Mouse (Mus musculus) ovary, postnatal 10 days (tissue): ENCODE measurements around the gene Plek.
"Not testable (repeated sequence)": the region's sequence is repeated elsewhere in the genome, so short reads cannot be mapped to it uniquely, and the experiment has no call there.

Experiments
- DNase-seq: peaks from one replicate; pipeline ENCODE4 v3.0.0; 2022; ENCODE audit warnings: low spot score

The Plek gene

DNA sequence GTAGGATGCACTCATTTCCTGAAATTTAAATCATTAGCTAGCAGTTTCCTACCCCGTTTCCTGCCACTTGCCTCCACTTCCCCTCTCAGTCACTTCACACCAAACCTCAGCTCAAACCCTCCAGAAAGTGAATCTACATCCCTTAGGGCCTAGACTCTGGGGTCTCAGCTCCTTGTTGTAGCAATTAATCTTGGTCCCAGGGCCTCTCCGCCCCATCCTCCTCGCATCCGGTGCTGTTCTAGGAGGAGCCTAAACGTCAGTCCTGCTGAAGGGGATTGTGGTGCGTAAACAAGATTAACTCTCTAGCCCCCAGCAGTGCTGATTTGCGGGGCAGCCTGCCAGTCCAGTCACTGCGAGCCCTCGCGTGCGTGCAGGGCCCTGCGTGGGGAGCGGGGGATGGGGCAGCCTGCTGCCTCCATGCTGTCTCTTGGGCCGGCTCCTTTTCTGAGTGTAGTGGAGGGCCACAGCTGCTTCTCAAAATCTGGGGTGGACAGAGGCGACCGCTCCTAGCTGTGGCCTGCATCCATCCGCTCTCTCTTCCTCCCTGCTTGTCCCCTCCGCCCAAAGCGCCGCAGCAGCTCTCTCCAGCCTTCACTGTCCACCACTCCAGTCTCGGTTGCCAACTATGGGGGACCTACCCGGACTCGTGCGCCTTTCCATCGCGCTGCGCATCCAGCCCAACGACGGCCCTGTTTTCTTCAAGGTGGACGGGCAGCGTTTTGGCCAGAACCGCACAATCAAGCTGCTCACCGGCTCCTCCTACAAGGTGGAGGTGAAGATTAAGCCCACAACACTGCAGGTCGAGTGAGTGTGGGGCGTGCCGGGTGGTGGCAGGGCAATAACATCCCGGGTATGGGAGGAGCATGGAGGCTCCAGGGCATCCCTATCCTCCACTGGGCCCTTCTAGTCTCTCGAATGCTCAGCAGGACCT lies at the start of gene Plek, which contains the start of gene Cnrip1:
TSS of gene Plek (minus strand) at position 837 of the 931 bp plus-strand sequence.
TSS of gene Cnrip1 (plus strand) at position 42 of the 931 bp plus-strand sequence.
- DNase-seq: peak; percentile 53

DNA sequence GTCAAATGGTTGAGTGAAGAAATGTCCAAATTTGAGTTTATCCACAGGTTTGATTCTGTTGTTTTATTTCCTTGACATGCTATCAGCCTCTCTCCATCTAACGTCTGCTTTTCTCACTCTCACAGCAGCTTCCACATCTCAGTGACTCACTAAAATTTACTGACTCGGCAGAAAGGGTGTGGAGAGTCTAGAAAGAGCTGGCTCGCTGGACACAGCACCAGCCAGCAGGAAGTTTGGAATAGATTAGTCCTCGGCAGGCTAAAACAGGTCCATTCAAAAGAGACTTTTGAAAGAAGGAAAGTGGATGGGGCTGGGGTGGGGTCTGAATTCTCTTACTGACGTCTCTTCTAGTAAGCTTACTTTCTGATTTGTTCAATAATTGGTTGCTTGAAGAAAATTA lies 33.9 kb upstream of the Plek start:
- DNase-seq: no peak

DNA sequence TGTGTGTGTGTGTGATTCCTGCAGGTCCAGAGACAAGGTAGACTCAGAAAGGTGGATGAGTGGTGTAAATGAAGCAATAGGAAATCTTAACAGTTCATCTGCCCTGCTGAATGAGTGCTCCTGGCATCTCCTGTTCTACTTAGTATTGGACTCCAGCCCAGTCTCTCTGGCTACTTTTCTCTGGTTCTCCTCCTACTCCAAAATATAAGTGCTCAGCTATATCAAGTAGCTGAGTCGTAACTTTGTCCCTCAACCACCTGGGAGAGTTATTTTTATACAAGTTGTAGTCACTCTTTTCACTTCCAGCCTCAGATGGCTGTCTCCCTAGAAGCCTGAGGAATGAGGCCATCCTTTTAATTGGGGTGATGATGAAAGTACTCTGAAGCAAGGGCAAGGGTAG lies 31.7 kb upstream of the Plek start:
- DNase-seq: no peak

DNA sequence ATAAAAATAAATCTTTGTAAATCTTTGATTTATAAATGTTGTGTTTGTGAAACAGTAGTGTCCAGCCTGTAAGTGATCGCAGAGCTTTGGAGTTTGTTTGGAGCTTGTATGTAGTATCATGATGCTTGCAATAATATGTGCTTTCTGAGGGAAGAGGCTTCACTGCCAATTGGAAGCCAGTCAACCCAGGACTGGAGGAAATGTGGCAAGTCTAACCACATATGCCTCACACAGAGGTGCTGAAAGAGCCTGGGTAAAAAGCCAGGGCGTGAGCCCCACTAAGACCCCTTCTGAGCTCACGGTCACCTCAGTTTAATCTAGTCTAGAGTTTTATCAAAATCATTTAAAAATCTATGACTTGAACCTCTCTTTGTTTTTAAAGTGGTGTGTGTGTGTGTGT lies 31.3 kb upstream of the Plek start:
- DNase-seq: no peak

DNA sequence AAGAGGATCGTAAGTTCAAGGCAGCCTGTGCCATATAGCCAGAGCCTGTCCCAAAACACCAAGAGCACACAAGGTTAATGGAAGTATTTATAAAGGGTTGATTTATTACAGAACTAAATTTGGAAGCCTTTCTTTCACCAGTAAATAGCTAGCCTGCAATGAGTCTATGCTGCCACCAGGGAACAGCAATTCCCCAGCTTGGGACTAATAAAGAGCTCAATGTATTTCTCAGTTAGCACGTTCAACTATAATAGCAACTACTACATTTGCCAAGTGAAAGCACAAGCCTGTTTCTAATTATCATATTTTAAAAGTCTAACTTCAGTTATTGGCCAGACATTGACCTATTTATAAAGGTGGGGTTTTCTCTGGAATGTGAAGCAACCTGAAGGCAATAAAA lies 30.8 kb upstream of the Plek start:
- DNase-seq: no peak

DNA sequence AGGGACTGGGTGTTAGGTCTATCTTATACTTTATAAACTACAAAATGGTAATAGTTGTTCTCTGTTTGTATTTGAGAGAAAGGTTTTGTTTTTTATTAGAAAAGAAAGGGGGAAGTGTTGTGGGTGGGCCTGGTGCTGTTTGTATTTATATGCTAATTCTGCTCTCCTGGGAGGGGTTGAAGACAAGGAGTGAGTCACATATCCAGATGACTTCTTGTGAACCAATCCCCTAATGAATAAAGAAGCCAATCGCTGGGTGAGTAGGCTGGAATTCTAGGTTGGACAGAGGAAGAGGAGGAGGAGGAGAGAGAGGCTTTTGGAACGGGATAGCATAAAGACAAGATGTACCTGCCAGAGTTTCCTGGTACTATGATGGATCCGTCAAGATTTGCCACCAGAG lies 29.9 kb upstream of the Plek start:
- no peak for DNase-seq

DNA sequence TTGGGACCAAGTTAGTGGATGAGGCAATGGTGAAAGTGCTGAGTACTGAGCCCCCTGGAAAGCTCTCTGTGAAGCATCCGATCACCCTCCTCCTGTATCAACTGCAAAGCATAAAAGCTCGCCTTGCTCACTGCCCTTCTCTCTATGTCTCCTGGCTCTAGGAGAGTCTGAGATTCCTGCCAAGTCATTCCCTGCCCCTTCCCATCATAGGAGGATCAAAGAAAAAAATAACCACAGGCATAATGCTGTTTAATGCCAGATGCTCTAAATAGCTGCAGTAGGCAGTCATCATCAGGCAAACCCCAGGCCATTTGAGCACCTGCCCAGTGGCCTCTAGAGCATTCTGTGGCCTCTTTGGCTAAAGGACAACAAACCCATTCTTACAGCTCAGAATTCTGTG lies 23.5 kb upstream of the Plek start:
- no peak for DNase-seq

DNA sequence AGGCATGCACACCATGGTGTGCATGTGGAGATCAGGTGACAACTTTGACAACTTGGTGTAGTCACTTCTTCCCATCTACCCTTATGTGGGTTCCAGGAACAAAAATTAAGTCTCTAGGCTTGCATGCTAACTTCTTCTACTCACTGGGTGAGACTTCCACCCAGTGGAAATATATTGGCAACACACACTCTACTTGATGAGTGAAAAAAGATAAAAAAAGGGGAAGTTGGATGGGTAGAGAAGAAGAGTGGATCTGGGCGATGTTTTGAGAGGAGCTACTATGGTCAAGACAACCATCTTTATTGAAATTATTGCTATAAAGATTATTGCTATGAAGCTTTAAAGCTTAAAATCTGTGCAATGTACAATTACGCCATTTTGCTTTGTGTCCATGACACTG lies 17.2 kb upstream of the Plek start:
- DNase-seq: not testable (repeated sequence)

DNA sequence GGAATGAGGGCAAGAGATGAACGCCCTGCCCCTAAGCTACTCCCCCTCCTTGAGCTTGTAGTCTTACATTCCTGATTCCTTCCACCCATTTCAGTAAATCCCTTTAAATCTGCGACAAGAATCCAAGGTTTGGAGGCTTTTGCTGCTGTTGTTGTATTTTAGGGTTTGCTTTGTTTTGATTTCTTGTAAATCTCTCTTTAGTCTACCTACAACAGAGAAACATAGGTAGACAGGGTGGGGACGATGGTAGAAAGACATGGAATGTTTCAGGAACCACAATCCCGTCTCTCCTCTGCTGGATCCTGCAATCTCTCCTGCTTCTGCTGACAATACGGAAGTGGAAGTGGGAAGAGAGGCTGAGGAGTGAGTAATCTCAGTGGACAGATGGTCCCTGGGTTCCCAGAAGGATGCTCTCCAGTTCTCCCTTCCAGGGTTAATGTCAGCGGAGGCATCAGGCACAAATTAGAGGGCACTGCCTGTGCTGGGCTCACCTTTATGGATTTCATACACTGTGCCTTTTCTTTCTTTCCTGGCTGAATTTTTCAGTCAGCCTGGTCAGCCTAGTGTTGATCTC lies 382 bp upstream of the Plek start:
- no peak for DNase-seq

DNA sequence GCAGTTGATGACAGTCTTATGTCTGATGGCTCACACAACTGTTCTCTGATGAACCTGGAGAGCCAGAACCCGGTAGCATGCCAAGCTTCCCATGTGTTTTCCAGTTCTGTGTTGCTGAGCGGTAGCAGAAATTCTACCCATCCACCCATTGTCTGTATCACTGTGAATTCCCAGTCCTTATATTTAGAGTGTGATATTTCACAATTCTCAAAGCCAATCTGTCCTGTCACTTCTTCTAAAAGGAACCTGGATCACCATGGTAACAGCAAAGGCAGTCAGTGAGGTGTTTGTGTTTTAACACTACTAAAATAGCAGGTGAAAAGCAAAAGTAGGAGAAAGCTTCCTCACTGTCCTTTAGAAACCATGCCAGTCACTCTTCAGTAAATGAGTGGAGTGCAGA lies 6.4 kb downstream of the Plek start:
- no peak for DNase-seq

DNA sequence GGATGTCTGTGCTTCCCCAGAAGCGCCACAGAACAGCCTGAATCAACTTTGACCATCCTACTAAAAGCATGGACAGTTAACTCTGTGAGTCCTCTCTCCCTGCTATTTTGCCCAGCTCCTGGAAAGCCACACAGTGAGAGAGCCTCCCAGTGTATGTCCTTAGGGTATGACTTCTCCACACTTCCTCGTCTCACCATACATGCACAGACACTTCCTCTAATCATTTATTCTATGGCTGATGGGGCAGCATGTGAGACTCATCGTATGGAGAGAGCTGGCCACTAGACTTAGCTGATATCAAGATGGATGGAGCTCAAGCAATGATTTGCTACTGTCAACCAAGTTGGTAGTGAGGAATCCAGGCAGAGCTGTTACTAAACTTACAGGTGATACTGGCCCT lies 28.2 kb downstream of the Plek start:
- DNase-seq: no peak

DNA sequence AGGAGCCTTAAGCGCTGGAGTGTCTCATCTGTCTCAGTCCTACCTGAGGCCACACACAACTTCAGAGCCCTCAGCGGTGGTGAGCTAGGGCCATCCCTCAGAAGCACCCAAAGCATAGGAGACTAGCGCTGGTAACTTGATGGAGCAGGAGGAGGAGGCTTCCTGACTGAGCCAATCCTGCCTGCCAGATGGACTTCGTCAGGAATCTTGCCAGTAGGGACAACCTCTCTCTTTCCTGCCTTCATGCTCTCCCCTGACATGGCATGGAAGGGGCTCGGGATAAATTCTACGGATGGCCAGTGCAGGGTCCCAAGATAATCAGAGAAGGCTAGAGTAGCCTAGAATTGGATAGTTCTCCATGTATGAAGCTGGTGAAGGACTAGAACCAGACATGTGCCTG lies 29.0 kb downstream of the Plek start:
- no peak for DNase-seq

DNA sequence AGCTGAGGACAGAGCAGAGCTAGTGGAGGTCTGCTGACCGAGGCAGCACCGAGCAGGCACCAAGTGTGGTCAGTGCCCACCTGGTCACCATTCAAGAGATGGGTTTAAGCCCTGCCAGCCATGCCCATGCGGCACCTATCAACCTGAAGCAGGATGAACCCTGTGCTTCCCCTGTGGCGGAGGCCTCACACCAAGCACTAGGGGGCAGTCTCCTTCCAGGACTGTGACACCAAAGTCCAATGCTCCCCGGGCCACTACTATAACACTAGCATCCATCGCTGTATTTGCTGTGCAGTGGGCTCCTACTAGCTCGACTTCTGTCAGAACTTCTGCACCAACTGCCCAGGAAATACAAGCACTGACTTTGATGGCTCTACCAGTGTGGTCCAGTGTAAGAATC lies 32.9 kb downstream of the Plek start:
- no peak for DNase-seq

DNA sequence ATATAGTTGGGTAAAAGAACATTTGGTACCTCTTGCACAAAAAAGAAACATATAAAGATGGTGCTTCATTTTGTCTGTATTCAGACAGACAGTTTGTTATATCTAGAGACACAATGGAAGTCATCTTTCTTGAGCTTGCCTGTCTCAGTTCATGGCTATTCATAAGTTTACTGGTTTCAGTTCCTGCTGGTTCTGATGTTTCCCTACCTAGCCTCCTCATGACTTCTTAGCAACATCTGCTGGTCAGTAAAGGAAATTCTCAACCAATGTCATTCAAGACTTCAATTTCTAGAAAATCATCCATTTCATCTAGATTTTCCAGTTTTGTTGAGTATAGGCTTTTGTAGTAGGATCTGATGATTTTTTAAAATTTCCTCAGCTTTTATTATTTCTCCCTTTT lies 39.2 kb downstream of the Plek start:
- no peak for DNase-seq

DNA sequence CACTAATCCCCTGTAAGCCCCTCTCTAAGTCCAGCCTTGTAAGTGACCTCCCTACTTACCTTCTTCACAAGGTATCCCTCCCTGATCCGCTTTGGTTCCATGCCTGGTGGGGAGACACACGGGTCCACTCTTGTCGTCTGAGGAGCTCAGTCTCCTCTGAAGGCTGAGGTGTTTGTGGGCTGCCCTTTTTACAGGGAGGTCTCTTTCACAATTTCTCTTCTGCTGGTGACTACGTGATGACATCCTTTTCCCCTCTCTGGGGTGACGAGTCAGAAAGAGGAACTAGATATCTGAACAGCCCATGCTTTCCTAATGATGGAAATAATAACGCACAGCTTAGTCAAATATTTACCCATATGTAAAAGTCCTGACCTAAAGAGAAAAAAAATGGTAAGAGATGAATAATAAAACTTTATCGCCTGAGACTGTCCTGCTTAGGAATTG lies 43.7 kb downstream of the Plek start:
- no peak for DNase-seq

DNA sequence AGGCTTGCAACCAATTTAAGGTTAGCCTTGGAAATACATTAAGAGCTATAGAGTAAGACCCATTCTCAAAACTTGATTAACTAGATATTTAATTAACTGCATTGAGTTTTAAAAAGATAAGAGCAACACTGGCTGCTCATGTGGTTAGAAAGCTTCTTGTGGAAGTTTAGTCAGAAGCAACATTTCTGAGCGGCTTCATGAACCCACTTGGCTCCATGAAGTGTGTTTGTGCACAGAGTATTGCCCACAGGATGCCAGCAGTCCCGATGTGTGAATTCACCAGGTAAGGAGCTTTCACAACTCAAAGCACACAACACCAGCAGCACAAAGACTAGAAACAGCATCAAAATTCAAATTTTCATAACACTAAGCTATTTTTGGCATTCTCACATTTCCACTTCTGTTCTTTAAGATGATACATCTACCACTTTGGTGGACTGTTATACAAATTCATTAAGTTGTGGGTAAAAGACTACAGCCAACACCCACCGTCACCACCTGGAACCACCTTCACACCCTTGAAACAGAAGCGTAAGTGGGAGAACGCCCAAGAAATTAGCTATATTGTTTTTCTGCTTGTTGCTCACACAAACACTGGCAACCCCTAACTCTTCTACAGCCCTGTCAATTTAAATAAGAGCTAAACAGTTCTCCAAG lies 44.5 kb downstream of the Plek start:
- no peak for DNase-seq

DNA sequence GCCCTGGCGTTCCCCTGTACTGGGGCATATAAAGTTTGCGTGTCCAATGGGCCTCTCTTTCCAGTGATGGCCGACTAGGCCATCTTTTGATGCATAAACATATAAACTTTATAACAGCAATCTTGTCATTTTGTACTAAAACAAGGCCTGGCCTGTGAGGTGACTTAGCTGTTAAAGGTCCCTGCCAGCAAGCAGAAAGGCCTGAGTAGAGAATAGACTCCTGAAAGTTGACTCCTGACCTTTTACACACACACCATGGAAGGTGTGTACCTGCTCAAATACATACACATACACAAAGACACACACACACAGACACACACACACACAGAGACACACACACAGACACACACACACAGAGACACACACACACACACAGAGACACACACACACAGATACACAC lies 45.7 kb downstream of the Plek start:
- not testable (repeated sequence) for DNase-seq

DNA sequence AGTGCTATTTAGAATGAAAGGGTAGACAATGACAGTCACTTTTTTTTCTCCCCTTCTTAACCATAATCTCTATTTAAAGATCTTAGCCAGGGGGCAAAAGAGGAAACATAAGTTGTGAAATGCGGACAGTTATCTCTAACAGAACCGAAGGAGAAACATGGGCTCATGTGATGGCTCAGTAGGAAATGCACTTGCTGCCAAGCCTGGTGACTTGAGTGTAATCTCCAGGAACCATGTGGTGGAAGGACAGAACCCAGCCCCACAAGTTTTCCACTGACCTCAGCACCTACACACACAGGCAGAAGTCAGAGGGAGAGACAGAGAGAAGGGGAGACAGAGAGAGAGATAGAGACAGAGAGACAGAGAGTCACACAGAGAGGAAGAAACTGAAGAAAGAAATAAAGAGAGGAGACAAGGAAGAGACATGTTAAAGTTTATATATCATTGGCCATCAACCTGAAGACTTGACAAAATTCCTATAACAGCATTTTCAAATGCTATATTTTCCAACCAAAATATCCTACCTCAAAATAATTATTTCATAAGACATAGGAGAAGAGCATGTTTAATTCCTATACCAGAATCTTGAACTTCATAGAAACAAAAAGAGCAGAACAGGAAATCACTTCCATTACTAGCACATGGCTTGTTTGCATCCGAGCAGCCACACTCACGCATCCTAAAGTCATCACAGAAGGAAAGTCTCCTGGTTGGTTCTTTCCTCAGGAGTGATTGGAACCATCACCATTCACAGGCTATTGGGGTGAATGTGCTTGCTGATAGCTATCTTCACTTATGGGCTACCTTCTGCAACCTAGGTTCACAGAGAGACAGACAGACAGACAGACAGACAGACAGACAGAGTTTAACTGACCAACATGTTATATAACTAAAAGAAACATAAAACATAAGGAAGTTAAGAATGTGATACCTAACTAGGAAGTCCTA lies 47.0 kb downstream of the Plek start:
- DNase-seq: no peak

DNA sequence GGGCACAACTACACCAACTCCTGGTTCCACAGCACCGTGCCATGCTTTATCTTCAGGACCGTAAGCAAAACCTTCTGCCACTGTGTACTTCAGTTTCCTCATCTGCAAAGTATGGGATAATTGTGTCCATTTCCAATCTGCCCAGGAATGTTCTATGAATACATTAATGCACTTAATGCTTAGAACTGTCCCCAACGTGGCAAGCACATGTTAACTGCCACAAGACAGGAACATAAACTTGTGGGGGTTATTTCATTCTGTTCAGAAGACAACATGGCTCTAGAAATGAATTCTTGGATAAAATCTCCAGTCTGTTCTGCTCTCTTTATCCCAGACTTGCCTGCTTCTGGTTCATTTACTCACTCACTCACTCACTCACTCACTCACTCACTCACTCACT lies 48.4 kb downstream of the Plek start:
- no peak for DNase-seq

DNA sequence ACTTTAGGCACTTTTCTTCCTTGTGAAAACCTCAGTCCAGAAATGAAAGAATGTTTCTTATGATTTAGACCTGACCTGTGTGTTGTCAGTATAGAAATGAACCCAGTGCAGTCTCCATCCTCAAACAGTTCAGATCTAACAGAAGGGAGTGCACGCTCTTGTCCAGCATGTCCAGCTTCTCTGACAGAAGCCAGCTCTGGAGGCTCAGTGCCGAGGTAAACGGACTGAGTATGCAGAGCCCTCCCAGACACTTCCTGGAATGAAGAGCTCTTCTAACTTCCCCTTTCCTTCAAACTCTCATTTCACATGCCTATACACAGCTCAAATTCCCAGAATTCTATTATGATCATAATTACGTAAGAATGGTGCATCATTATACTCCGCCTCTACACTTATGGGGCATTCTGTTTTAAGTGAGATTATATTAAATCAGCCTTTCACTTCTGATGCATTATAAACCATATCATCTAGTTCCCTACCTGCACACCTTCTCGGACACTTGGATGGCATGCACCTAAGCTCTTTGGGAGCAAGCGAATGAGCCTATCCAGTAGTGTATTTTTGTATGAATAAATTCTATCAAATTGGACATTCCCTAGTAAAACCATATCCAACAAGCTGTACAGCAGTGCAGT lies 49.3 kb downstream of the Plek start:
- no peak for DNase-seq
